Mouse (Mus musculus) granulocyte monocyte progenitor cell, adult 5-6 weeks (primary cell): ENCODE measurements around the gene Cul4a. TPM values are rescaled to one million over a fixed set of nuclear protein-coding genes. Genes with fewer than 3 reads are reported as not detected.
A peak's percentile ranks its signal among the peaks of the same experiment; 100 is the strongest.

Source experiments
- ATAC-seq: replicated peaks from 2 replicates; pipeline ENCODE4 v1.8.0; 2016; ENCODE audit warnings: mild to moderate bottlenecking, moderate TSS enrichment, inconsistent platforms; ENCODE audit not compliant: poor library complexity, severe bottlenecking
- total RNA-seq, 2 experiments: library from RNA; stranded (forward) in 1 of 2; stranded (reverse) in 1 of 2; fragments of 200-712, 200-1000 nt in 1 of 2; fragments of >200 nt in 1 of 2; fragmentation: Nextera tagmentation in 1 of 2; gene quantifications; 2 replicates each; pipeline ENCODE4 v1.2.3; 2014 to 2017

Gene Cul4a
- total RNA-seq (2014; fragmentation: Nextera tagmentation) (69.2 and 91.5 TPM in 2 replicates), total RNA-seq (2017) (76.6 and 97.6 TPM in 2 replicates)

DNA sequence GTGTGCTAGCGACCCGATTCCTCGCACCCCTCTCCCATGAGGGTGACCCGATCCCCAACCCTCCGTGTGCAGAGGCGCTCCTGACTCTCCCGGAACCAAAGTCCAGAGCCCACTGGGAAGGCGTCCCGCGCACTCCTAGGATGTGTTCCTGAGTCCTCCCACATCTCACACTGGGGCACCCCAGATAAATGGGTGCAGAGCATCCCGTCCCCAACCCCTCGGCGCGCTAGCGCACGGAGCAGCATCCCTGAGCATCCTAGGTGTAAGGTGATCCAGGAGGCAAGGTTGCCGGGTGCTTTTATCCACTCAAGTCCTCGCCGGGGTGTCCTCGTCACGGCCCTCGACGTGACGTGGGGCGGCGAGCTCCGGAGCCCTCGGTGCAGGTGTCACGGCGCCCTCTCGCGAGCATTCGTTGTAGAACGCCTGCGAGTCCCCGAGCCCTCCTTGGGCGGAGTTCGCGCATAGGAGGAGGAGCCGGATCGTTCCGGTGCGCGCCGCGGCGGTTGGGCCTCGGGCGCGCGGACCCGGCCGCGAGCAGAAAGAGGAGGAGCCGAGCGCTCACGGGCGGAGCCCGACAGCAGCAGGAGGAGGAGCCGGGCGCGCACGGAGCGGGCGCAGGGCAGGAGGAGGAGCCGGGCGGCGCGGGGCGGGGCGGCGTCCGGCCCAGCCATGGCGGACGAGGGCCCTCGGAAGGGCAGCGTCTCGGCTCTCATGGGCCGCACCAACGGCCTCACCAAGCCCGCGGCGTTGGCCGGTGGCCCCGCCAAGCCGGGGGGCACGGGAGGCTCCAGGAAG lies at the start of gene Cul4a, which contains the start of gene Pcid2:
Cul4a (plus strand) TSS at position 535 of the 795 bp plus-strand sequence.
Pcid2 (minus strand) TSS at position 373 of the 795 bp plus-strand sequence.
- ATAC-seq = peak; percentile 87

DNA sequence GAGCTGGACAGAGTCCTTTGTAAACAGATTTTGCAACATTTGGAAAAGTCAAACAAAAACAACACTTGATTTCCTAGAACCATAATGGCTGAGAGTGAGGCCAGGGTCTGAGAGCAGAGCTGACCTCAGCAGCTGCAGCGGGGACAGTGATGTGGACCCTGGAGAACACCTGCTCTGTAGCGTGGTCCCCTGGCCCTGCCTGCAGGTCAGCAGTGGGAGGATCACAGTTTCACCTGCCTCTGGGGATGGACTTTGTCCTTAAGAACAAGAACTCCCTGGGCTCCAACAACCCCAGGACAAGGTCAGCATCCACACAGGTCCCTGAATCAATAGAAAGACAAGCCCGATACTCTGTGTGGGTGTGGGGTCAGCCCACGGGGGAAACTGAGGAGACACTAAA lies 48.1 kb upstream of the Cul4a start:
- ATAC-seq = no peak

DNA sequence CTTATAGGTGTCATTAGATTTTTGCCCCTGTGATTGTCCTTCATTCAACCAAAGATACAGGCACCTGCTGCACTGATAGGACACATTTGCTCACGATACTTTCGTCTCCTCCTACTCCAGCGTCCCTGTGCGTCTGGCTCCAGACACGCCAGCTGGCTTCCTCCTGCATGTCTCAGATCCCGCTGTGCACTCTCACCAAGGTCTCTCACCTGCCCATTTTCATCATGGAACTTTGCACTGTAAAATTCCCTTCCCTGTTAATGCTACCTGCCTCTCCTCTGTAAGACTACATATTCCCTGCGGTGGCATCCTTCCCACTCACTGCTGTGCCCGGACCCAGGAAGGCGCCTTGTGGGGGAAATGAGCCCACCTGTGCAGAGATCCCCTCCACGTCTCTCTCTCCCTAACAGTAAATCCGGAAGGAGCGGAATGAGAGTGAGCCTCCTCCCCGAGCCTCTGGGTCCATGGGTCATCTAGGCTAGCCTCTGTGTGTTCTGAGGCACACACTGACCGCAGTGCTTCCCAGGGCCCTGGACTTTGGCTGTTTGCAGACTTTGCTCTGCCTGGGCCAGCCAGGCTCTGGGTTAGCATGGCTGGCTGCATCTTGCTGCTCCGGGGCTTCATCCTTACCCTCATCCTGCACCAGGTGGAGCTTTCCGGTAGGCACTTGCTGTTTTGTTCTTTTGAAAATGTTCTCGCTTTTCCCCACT lies 44.8 kb upstream of the Cul4a start, which contains the start of gene Proz:
Proz (plus strand) TSS at position 474 of the 710 bp plus-strand sequence.
- no peak for ATAC-seq

DNA sequence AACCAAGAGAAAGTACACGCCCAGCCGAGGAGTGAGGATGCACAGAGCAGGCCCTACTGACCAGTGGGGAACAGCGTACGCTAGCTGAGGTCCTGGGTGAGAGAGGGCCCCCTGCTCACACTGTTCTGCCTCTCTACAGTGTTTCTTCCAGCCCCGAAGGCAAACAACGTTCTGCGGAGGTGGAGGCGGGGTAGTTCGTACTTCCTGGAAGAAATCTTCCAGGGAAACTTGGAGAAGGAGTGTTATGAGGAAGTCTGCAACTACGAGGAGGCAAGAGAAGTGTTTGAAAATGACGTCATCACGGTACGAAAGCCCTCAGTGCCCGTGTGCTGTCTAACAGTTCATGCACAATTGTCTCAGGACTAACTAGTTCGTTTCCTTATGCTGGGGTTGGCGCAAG lies 42.3 kb upstream of the Cul4a start:
- 0 out of 2 replicates have a peak, but pooled peaks have one; percentile 19 for ATAC-seq

DNA sequence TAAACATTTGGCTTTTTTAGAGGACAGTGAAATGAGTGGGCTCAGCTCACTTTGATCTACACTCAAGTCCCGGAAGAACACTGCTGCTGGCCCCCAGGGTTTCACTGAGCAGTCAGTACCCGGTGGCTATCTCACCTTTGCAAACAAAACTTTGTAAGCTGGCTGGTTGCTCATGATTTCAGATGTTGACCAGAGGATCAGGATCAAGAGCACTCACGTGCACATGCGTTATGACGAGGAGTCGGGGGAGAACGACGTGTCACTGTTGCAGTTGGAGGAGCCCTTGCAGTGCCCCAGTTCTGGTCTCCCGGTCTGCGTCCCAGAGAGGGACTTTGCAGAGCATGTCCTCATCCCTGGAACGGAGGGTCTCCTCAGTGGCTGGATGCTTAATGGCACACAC lies 32.2 kb upstream of the Cul4a start:
- no peak for ATAC-seq

DNA sequence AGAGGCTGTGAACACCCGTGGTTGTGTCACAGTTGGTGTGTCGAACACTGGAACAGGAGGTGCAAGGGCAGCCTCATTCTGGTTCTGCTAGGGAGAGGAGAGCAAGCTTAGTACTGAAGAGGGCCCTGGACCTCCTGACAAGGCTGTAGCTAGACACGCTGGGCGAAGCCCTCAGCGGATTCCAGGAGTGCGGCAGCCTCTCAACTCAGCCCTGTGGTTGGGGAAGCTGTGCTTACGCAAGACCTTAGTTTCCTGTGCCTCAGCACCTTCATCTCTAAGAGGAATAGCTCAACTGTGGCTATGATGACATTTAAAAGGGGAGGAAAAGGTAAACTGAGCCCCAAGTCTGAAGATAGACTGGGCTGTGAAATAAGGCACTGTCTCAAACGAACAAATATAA lies 30.4 kb upstream of the Cul4a start:
- peak; percentile 96 for ATAC-seq

- ATAC-seq = 0 out of 2 replicates have a peak, but pooled peaks have one; percentile 8
Observed at GRCm38 (mm10) chr8:13075579-13075978, 29.8 kb upstream of the Cul4a start.

DNA sequence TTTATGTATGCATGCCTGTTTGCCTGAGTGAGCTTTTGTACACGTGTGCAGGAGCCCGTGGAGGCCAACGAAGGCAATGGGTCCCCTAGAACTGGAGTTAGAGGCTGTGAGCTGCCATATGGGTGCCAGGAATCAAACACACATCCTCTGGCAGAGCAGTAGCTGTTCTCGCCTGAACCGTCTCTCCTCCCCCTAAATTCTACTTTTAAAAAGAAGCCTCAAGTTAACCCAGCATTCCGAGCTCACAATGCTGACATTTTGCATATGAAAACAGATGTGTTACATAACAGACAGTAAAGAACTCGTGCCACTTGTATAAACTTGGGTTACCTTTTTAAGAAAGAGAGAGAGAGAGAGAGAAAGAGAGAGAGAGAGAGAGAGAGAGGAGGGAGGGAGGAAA lies 27.9 kb upstream of the Cul4a start:
- no peak for ATAC-seq

DNA sequence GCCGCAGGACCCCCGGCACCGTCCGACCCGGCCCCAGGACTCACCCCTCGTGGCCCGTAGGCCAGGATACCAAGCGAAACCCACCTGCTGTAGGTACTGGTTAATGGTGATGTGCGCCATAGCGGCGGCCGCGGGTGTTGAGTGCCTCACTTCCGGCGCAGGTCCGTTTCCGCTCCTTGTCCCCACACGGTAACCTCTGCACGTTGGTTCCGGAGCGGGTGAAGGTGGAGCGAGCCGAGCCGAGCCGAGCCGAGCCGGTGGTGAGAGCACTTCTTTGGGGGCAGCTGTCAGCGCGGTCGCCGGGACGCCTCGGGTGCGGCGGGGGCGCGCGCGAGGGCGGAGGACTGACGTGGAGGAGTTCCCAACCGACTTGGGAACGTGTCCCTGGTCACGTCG lies 732 bp upstream of the Cul4a start:
- peak; percentile 59 for ATAC-seq

GRCm38 (mm10) chr8:13105908-13106551 lies 609 bp downstream of the Cul4a start:
- 0 out of 2 replicates have a peak, but pooled peaks have one; percentile 6 for ATAC-seq

- ATAC-seq = no peak
Observed at GRCm38 (mm10) chr8:13107990-13108638, 2.7 kb downstream of the Cul4a start.

- no peak for ATAC-seq
Observed at GRCm38 (mm10) chr8:13108967-13109366, 3.5 kb downstream of the Cul4a start.

DNA sequence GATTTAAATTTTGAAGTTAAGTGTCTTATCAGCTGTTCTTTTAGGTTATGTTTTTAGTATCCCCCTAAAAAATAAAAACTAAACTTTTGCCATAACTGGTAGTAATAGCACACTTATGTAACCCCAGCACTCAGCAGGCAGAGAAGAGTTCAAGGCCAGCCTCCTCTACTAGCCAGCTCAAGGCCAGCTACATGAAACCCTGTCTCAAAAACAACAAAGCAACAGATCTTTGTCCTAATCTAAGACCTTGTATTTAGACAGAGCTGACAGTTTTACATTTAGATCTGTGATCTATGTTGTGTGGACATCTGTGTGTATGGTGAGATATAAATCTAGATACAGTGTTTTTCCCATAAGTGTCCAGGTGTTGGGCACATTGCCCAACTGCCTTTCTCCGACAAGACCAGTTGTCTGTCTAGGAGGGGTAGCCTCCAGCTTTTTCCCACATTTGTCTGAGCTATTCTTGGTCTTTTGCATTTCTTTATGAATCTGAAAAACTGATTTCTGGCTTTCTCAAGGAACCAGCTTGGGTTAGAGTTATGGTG lies 4.1 kb downstream of the Cul4a start:
- no peak for ATAC-seq

DNA sequence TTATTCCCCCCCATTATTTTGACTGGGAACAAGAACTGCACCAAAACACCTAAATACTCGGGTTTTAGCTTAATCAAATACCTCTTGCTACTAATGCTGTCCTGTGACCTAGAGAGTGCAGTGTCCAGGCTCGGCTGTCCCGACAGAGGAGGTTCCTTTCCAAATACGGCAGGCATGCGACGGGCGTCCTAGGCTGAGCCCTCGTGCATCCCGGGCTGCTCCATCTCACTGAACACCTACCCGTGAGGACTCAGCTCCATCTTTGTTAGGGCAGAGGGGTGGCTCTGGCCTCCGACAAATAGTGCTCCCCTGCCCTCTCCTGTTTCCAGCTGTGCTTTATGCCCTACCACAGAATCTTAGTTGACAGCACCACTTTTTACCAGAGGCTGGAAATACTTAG lies 6.5 kb downstream of the Cul4a start:
- no peak for ATAC-seq

DNA sequence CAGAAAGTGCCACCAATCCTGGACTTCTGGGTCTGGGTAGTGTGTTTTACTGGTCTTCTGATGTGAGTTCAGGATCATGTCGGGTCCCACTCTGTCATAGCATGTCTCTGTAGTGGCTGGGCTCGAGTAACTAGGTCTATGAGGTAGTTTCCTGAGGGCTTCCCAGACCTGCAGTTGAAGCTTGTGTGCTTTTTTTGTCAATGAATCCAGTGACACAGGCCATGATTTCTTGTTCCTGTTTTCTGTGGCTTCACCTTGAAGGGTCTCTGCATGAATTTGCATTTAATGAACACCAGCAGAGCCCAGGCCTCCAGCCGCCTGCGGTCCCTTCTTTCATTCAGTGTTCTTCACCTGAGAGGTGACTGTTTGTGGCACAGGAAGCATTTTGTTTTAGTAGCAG lies 7.8 kb downstream of the Cul4a start:
- ATAC-seq = peak; percentile 17; the same call in 1 of the 2 replicates

DNA sequence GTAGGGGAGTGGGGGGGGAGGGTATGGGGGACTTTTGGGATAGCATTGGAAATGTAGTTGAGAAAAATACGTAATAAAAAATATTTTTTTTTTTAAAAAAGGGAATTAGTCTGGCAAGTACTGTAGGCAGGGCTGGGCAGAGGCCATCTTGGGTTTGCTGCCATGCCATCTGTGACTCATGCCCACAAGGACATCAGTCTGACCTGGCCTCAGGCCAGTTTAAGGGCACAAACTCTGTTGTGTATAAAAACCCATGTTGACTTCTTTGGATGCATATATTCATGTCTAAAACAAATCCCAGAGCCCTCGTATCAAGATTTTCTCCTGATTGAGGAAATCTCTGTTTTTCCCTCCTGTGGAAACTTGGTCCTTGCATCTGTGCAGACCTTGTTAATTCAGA lies 11.7 kb downstream of the Cul4a start:
- ATAC-seq = no peak

GRCm38 (mm10) chr8:13118516-13118915 lies 13.1 kb downstream of the Cul4a start:
- ATAC-seq = no peak

DNA sequence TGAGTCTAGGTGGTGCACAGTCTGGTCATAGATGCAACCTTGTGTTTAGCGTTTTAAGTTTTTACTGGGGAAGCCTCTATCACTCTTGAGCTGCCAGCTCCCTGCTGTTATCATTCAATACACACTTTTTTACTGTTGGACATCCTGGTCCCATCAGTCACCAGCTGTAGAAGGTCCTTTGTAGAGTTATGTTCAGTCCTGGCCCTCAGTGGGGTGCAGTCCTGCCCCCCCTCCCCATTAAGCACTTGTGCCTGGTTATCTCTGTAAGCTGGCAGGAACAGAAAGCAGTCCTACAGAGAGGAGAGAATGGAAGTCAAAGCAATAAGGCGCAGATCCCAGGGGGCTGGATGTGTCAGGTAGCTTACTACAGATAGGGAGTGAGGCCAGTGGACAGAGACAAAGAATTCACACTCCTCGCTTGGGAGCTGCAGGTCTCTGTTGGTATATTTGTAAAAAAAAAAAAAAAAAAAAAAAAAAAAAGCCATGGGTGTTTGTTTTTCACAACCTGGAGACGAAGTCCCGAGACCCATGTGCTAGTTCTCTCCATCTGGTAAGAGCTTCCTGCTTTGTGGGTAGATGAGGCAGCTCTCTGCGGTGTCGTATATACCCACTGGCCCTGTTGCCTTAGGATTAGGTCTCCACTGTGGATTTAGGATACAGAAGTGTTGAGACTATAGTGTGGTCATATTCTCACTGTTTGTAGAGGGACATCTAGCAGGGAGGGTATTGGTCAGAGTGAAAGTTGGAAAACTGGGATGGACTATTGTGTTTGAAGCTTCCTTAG lies 15.7 kb downstream of the Cul4a start:
- peak; percentile 36 for ATAC-seq

- peak; percentile 29; the same call in 1 of the 2 replicates for ATAC-seq
Observed at GRCm38 (mm10) chr8:13122887-13123421, 17.5 kb downstream of the Cul4a start.
